Mouse (Mus musculus) intestine, postnatal 0 days (tissue): Measurements from ENCODE around the gene Bckdk. TPM values are rescaled to one million over a fixed set of nuclear protein-coding genes. Genes with fewer than 3 reads are reported as not detected.
A peak's percentile ranks its signal among the peaks of the same experiment; 100 is the strongest.

Source experiments
- ATAC-seq: fragments of 200-750 bp; cut with Nextera tagmentation; 2 replicates; pipeline ENCODE4 v1.8.0; 2017; ENCODE audit warnings: mild to moderate bottlenecking, moderate TSS enrichment, moderate library complexity
- H3K27ac ChIP-seq: fragments of 300-500 bp; sonication (generic); 2 replicates; pipeline ENCODE4 v1.5.1; 2014; ENCODE audit warnings: mild to moderate bottlenecking, low read depth, low read length, moderate library complexity
- H3K27me3 ChIP-seq: fragments of 300-500 bp; sonication (generic); replicated peaks from 2 replicates; pipeline ENCODE4 v1.6.1; 2014; ENCODE audit warnings: low read length, mixed read lengths; ENCODE audit not compliant: control insufficient read depth, insufficient read depth
- H3K36me3 ChIP-seq: fragments of 300-500 bp; sonication (generic); 2 replicates; pipeline ENCODE4 v1.6.1; 2014; ENCODE audit warnings: mild to moderate bottlenecking, moderate library complexity; ENCODE audit not compliant: control insufficient read depth, insufficient read depth
- H3K4me1 ChIP-seq: fragments of 300-500 bp; sonication (generic); replicated peaks from 2 replicates; pipeline ENCODE4 v1.6.1; 2014; ENCODE audit warnings: antibody characterized with exemption, low read length, mixed read lengths; ENCODE audit not compliant: control insufficient read depth, insufficient read depth
- H3K4me2 ChIP-seq: fragments of 300-500 bp; sonication (generic); replicated peaks from 2 replicates; pipeline ENCODE4 v1.6.1; 2014; ENCODE audit warnings: low read depth, mild to moderate bottlenecking, moderate library complexity
- H3K4me3 ChIP-seq: fragments of 300-500 bp; sonication (generic); 2 replicates; pipeline ENCODE4 v1.5.1; 2014; ENCODE audit warnings: low read depth, low read length
- H3K9ac ChIP-seq: fragments of 300-500 bp; sonication (generic); 2 replicates; pipeline ENCODE4 v1.6.1; 2014; ENCODE audit warnings: mild to moderate bottlenecking, low read depth, low read length
- H3K9me3 ChIP-seq: fragments of 300-500 bp; sonication (generic); 2 replicates; pipeline ENCODE4 v1.6.1; 2016; ENCODE audit warnings: mixed run types; ENCODE audit not compliant: control insufficient read depth
- CTCF ChIP-seq: sonication (generic); IDR thresholded peaks from 2 replicates; pipeline ENCODE4 v1.5.1; 2016; ENCODE audit warnings: low read depth, mild to moderate bottlenecking, control low read depth, antibody characterized with exemption, moderate library complexity
- WGBS: fragments of 180-500 bp; shearing (Covaris S2); extraction: QIAGEN DNeasy Blood & Tissue Kit; methylation state at CpG from one replicate; pipeline ENCODE4 v1.1.7; 2014; 5-methylcytosine and 5-hydroxymethylcytosine counted together
- polyA plus RNA-seq: library from polyadenylated mRNA; unstranded; fragments of >200 nt; fragmentation: Nextera tagmentation; extraction: Ambion mirVana; gene quantifications from 2 replicates; pipeline ENCODE4 v1.2.1, GENCODE M21; 2015

Bckdk gene
- polyA plus RNA-seq: 94.0 and 94.2 TPM in 2 replicates

DNA sequence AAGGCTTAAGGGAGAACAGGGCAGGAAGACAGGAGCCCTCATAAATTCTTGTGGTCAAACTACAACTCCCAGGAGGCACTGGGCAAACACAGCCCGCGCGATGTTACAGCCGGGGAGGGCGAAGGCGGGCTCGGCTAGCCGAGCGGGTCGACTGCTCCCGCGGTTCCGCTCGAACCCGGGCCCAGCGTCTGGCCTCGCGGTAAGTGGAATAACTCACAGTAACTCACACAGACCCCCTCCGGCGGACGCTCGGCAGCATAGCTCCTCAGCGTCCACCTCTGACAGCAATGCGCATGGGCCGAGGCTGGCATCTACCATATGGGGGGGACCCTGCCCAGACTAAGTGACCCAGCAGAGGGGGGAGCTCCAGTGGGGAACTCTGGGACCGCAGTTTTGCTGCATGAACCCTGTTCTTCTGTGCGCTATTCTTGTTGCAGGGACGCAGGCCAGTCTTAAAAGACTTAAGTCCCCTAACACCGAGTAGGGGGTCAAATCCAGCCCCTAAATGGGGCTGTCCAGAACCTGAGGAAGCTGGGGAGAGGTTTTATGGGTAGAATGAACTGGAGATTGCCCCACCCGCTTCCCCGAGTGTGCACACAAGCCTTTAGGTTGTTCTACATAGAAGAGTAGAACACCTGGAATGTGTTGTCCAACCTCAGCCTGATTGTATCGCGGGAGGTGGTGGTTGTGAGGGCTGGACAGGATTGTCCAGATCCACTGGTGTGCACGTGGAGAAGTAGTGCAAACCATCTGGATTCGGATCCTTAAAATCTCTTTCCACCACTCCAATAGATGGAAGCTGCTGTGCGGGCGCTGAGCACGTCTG lies at the start of gene Bckdk:
Gene Bckdk (plus strand): TSS at position 112 of the 826 bp plus-strand sequence.
- H3K4me2 ChIP-seq: peak within 1 kb of the TSS; percentile 87
- H3K27me3 ChIP-seq: no peaks in the 10 kb centered on the region
- H3K36me3 ChIP-seq: peaks cover 39% of the 10 kb centered on the region
- peak; percentile 68 for ATAC-seq
- no peaks in the 10 kb centered on the region for H3K9me3 ChIP-seq
- H3K9ac ChIP-seq: peak within 1 kb of the TSS; percentile 72
- 3% methylated on average over 38 of the region's 38 CpGs for WGBS
- TF ChIP-seq CTCF: peak; percentile 48
- peak within 1 kb of the TSS; percentile 67 for H3K4me3 ChIP-seq
- no peaks in the 10 kb centered on the region for H3K4me1 ChIP-seq
- peak within 1 kb of the TSS; percentile 67 for H3K27ac ChIP-seq

- H3K9me3 ChIP-seq: no peaks in the 10 kb centered on the region
- no peak overlapping the region for H3K4me3 ChIP-seq
- no peak overlapping the region for H3K9ac ChIP-seq
- ATAC-seq: no peak
- H3K27me3 ChIP-seq: no peaks in the 10 kb centered on the region
- H3K4me2 ChIP-seq: no peak overlapping the region
- no peaks in the 10 kb centered on the region for H3K36me3 ChIP-seq
- no peak for TF ChIP-seq CTCF
- 87% methylated on average over 6 of the region's 6 CpGs for WGBS
- H3K27ac ChIP-seq: no peak overlapping the region
- H3K4me1 ChIP-seq: no peaks in the 10 kb centered on the region
These were observed 45.6 kb upstream of the Bckdk start for GRCm38 (mm10) chr7:127858258-127858657.

DNA sequence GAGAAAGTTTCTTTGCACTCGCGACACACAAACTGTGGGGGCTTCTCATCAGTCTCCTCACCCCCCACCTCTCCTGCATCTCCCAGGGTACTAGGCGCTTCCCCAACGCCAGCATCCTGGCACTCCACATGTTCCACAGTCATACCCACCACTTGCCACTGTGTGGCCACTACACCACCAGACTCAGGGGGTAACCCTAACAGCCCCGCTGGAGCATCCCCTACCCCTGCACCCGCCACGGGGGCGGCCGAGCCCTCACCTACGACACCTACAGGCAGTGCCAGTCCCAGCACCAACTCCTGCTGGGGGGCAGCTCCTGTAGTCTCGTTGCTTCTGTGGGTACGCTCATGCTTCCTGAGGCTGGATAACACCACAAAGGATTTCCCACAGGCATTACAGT lies 37.4 kb upstream of the Bckdk start:
- no peak overlapping the region for H3K9ac ChIP-seq
- no peak for ATAC-seq

GRCm38 (mm10) chr7:127867641-127868040 lies 36.2 kb upstream of the Bckdk start:
- TF ChIP-seq CTCF: no peak
- Histone ChIP-seq H3K9me3 (no peaks in the 10 kb centered on the region), H3K9ac (no peak overlapping the region), H3K4me1 (no peaks in the 10 kb centered on the region), H3K27ac (no peak overlapping the region), H3K36me3 (peaks cover 36% of the 10 kb centered on the region), H3K27me3 (no peaks in the 10 kb centered on the region), H3K4me3 (no peak overlapping the region), H3K4me2 (no peak overlapping the region)
- ATAC-seq: no peak
- 94% methylated on average over 18 of the region's 18 CpGs for WGBS

More for the DNA sequence above, 37.4 kb upstream of the Bckdk start:
- Histone ChIP-seq H3K27ac (no peak overlapping the region), H3K27me3 (no peaks in the 10 kb centered on the region), H3K4me2 (no peak overlapping the region), H3K4me3 (no peak overlapping the region), H3K4me1 (no peaks in the 10 kb centered on the region), H3K36me3 (peaks cover 36% of the 10 kb centered on the region), H3K9me3 (no peaks in the 10 kb centered on the region)
- WGBS: 94% methylated on average over 12 of the region's 12 CpGs
- no peak for TF ChIP-seq CTCF

- Histone ChIP-seq H3K36me3 (peaks cover 35% of the 10 kb centered on the region), H3K4me2 (no peak overlapping the region), H3K9me3 (no peaks in the 10 kb centered on the region), H3K9ac (no peak overlapping the region), H3K4me3 (no peak overlapping the region), H3K27ac (0 out of 2 replicates have a peak overlapping the region, but pooled peaks have one; percentile 21), H3K4me1 (peaks cover 3% of the 10 kb centered on the region; the same call in 1 of the 2 replicates), H3K27me3 (no peaks in the 10 kb centered on the region)
- no peak for TF ChIP-seq CTCF
- ATAC-seq: no peak
- 63% methylated on average over 3 of the region's 3 CpGs for WGBS
These were observed 34.6 kb upstream of the Bckdk start for GRCm38 (mm10) chr7:127869149-127869810.

- H3K4me3 ChIP-seq: no peak overlapping the region
- peaks cover 31% of the 10 kb centered on the region for H3K36me3 ChIP-seq
- H3K4me2 ChIP-seq: no peak overlapping the region
- 78% methylated on average over 5 of the region's 5 CpGs for WGBS
- no peaks in the 10 kb centered on the region for H3K27me3 ChIP-seq
- no peak for ATAC-seq
- peak; percentile 64 for TF ChIP-seq CTCF
- H3K27ac ChIP-seq: no peak overlapping the region
- peaks cover 7% of the 10 kb centered on the region; the same call in 1 of the 2 replicates for H3K4me1 ChIP-seq
- H3K9me3 ChIP-seq: no peaks in the 10 kb centered on the region
- H3K9ac ChIP-seq: no peak overlapping the region
These were observed 33.6 kb upstream of the Bckdk start for GRCm38 (mm10) chr7:127870136-127870821.
